Mouse (Mus musculus): Measurements from ENCODE around the gene Psmb4. TPM values are rescaled to one million over a fixed set of nuclear protein-coding genes. Genes with fewer than 3 reads are reported as not detected.

The Psmb4 gene
- total and polyA plus RNA-seq, 3 experiments: 481 to 798 (median 554) TPM

GRCm38 (mm10) chr3:94838631-94839030, 48.1 kb downstream of the Psmb4 start:
- Histone ChIP-seq H3K79me2 (replicated peaks; ENCODE audit: control insufficient read depth, extremely low read depth, insufficient read depth, poor library complexity, severe bottlenecking) (peaks cover 53% of the 10 kb centered on the region), H3K4me2 (ENCODE audit: insufficient read depth, low read depth, poor library complexity, severe bottlenecking) (peak overlapping the region; percentile 94), H3K9me3 (replicated peaks; ENCODE audit: low read length) (peaks cover under 1% of the 10 kb centered on the region), H3K9ac (ENCODE audit: insufficient read depth, low read depth) (peak overlapping the region; percentile 97), H3K27ac (ENCODE audit: insufficient read depth, low read depth) (no peak overlapping the region), H3K36me3 (replicated peaks in 1 of 2; ENCODE audit: control insufficient read depth in 1 of 2, insufficient read depth in 1 of 2, low read length in 1 of 2) (peaks cover 0 to 10% of the 10 kb centered on the region in 2 experiments), H3K4me1 (ENCODE audit: control insufficient read depth in 1 of 2, insufficient read depth in 2 of 2) (peaks cover 0 to 24% of the 10 kb centered on the region in 2 experiments; a peak in 2 of 4 replicates), H3K27me3 (replicated peaks) (peaks cover 3% of the 10 kb centered on the region), H3K4me3 (replicated peaks in 1 of 3; ENCODE audit: low read depth in 2 of 3, low read length in 2 of 3, poor library complexity in 1 of 3) (peak overlapping the region; percentile 70 to 90 (median 83))
- DNase-seq (ENCODE audit: extremely low read depth): no peak
- in situ Hi-C loops (cut with MboI; ENCODE audit: low pct_ligation_motif_present, low pct_unique_long_range_greater_than_20kb, low sequenced_read_pairs): no loop called here
- dilution Hi-C loops (cut with MboI; ENCODE audit: extremely low pct_ligation_motif_present, extremely low pct_unique_long_range_greater_than_20kb, low sequenced_read_pairs): no loop called here
- TF ChIP-seq E2F4 (IDR thresholded peaks at IDR 0.05; ENCODE audit: insufficient replicate concordance, low read depth, low read length) (no peak), MYC (IDR thresholded peaks at IDR 0.05; ENCODE audit: low read depth, low read length) (no peak), NELFE (IDR thresholded peaks at IDR 0.05; ENCODE audit: low read depth, low read length) (no peak), TBP (conservative IDR thresholded peaks at IDR 0.05; ENCODE audit: low read depth, low read length) (no peak)

- Histone ChIP-seq H3K27ac (ENCODE audit: insufficient read depth, low read depth) (no peak overlapping the region), H3K36me3 (replicated peaks in 1 of 2; ENCODE audit: control insufficient read depth in 1 of 2, insufficient read depth in 1 of 2, low read length in 1 of 2) (peaks cover 0 to 8% of the 10 kb centered on the region in 2 experiments), H3K4me1 (ENCODE audit: control insufficient read depth in 1 of 2, insufficient read depth in 2 of 2) (peaks cover 0 to 22% of the 10 kb centered on the region in 2 experiments; a peak in 2 of 4 replicates), H3K9me3 (replicated peaks; ENCODE audit: low read length) (peaks cover 6% of the 10 kb centered on the region), H3K27me3 (replicated peaks) (peaks cover 4% of the 10 kb centered on the region), H3K4me2 (ENCODE audit: insufficient read depth, low read depth, poor library complexity, severe bottlenecking) (peak overlapping the region; percentile 94), H3K9ac (ENCODE audit: insufficient read depth, low read depth) (peak overlapping the region; percentile 97), H3K79me2 (replicated peaks; ENCODE audit: control insufficient read depth, extremely low read depth, insufficient read depth, poor library complexity, severe bottlenecking) (peaks cover 47% of the 10 kb centered on the region), H3K4me3 (replicated peaks in 1 of 3; ENCODE audit: low read depth in 2 of 3, low read length in 2 of 3, poor library complexity in 1 of 3) (peak overlapping the region; percentile 70 to 90 (median 83))
- in situ Hi-C loops (cut with MboI; ENCODE audit: low pct_ligation_motif_present, low pct_unique_long_range_greater_than_20kb, low sequenced_read_pairs) (no loop called here), dilution Hi-C loops (cut with MboI; ENCODE audit: extremely low pct_ligation_motif_present, extremely low pct_unique_long_range_greater_than_20kb, low sequenced_read_pairs) (no loop called here)
- DNase-seq (ENCODE audit: extremely low read depth): peak; percentile 75
- TF ChIP-seq CHD1 (IDR thresholded peaks at IDR 0.05; ENCODE audit: low read depth, low read length) (no peak), TBP (conservative IDR thresholded peaks at IDR 0.05; ENCODE audit: low read depth, low read length) (0 out of 2 replicates have a peak, but pooled peaks have one; percentile 35), POLR2AphosphoS2 (IDR thresholded peaks at IDR 0.05; ENCODE audit: low read depth, low read length) (no peak), KAT2A (IDR thresholded peaks at IDR 0.05; ENCODE audit: insufficient replicate concordance, low read length) (no peak), USF2 (conservative IDR thresholded peaks at IDR 0.05; ENCODE audit: low read depth, low read length) (no peak), RCOR1 (conservative IDR thresholded peaks at IDR 0.05; ENCODE audit: low read depth, low read length) (no peak), SIN3A (IDR thresholded peaks at IDR 0.05; ENCODE audit: low read length) (no peak)
Measured at GRCm38 (mm10) chr3:94837959-94838496, 48.7 kb downstream of the Psmb4 start.

- H3K4me2 ChIP-seq (ENCODE audit: insufficient read depth, low read depth, poor library complexity, severe bottlenecking): peak within 1 kb of the TSS; percentile 94
- H3K9me3 ChIP-seq (replicated peaks; ENCODE audit: low read length): peaks cover 6% of the 10 kb centered on the region
- peak; percentile 97 for DNase-seq (ENCODE audit: extremely low read depth)
- peaks cover 41% of the 10 kb centered on the region for H3K79me2 ChIP-seq (replicated peaks; ENCODE audit: control insufficient read depth, extremely low read depth, insufficient read depth, poor library complexity, severe bottlenecking)
- H3K27ac ChIP-seq (ENCODE audit: insufficient read depth, low read depth): peak within 1 kb of the TSS; percentile 25; the same call in 1 of the 2 replicates
- H3K27me3 ChIP-seq (replicated peaks): peaks cover 10% of the 10 kb centered on the region
- peak within 1 kb of the TSS; percentile 70 to 90 (median 83) for H3K4me3 ChIP-seq (replicated peaks in 1 of 3; ENCODE audit: low read depth in 2 of 3, low read length in 2 of 3, poor library complexity in 1 of 3)
- H3K4me1 ChIP-seq (ENCODE audit: control insufficient read depth in 1 of 2, insufficient read depth in 2 of 2): peaks cover 0 to 22% of the 10 kb centered on the region in 2 experiments; a peak in 3 of 4 replicates
- peak within 1 kb of the TSS; percentile 97 for H3K9ac ChIP-seq (ENCODE audit: insufficient read depth, low read depth)
- dilution Hi-C loops (cut with MboI; ENCODE audit: extremely low pct_ligation_motif_present, extremely low pct_unique_long_range_greater_than_20kb, low sequenced_read_pairs): no loop called here
- H3K36me3 ChIP-seq (replicated peaks in 1 of 2; ENCODE audit: control insufficient read depth in 1 of 2, insufficient read depth in 1 of 2, low read length in 1 of 2): peaks cover 0 to 8% of the 10 kb centered on the region in 2 experiments
- in situ Hi-C loops (cut with MboI; ENCODE audit: low pct_ligation_motif_present, low pct_unique_long_range_greater_than_20kb, low sequenced_read_pairs): no loop called here
- no peak for TF ChIP-seq ZC3H11A (IDR thresholded peaks at IDR 0.05; ENCODE audit: low read depth, low read length)
- no peak for TF ChIP-seq MAX (IDR thresholded peaks at IDR 0.05; ENCODE audit: low read length)
- TF ChIP-seq MYC (IDR thresholded peaks at IDR 0.05; ENCODE audit: low read depth, low read length): no peak
- TF ChIP-seq ZNF384 (IDR thresholded peaks at IDR 0.05; ENCODE audit: low read depth, low read length): no peak
- no peak for TF ChIP-seq JUND (conservative IDR thresholded peaks at IDR 0.05; ENCODE audit: low read depth, low read length)
- TF ChIP-seq CTCF (conservative IDR thresholded peaks at IDR 0.05 in 1 of 2, IDR thresholded peaks at IDR 0.05 in 1 of 2; ENCODE audit: low read depth in 2 of 2, low read length in 2 of 2): no peak
- TF ChIP-seq EP300 (IDR thresholded peaks at IDR 0.05; ENCODE audit: low read length): no peak
- TF ChIP-seq RAD21 (IDR thresholded peaks at IDR 0.05; ENCODE audit: low read depth, low read length): no peak
- TF ChIP-seq BHLHE40 (IDR thresholded peaks at IDR 0.05; ENCODE audit: low read depth, low read length): peak; percentile 48
- TF ChIP-seq MAZ (IDR thresholded peaks at IDR 0.05; ENCODE audit: low read depth, low read length): peak; percentile 97
- TF ChIP-seq ELF1 (IDR thresholded peaks at IDR 0.05; ENCODE audit: low read depth, low read length): peak; percentile 86
- peak; percentile 82 for TF ChIP-seq SIN3A (IDR thresholded peaks at IDR 0.05; ENCODE audit: low read length)
- TF ChIP-seq SMC3 (IDR thresholded peaks at IDR 0.05; ENCODE audit: low read depth, low read length): no peak
- TF ChIP-seq MXI1 (IDR thresholded peaks at IDR 0.05; ENCODE audit: low read depth, low read length): no peak; the same call in 1 of the 2 replicates
- no peak for TF ChIP-seq MAFK (IDR thresholded peaks at IDR 0.05; ENCODE audit: insufficient replicate concordance, low read length)
- TF ChIP-seq NRF1 (IDR thresholded peaks at IDR 0.05; ENCODE audit: low read depth, low read length): no peak
Measured at GRCm38 (mm10) chr3:94837183-94837890, 49.4 kb downstream of the Psmb4 start, which contains the start of gene Pogz. Pogz (plus strand) TSS chr3:94837567.

Data from CH12.LX (cell line).